Mouse (Mus musculus): ENCODE results near the gene Gjc2. TPM values are rescaled to one million over a fixed set of nuclear protein-coding genes. Genes with fewer than 3 reads are reported as not detected.

Gene Gjc2
- polyA plus RNA-seq, 1 experiment from 2014 or later = 0.10 TPM

- ATAC-seq (ENCODE audit: insufficient read depth) = no peak
- peaks cover 89% of the 10 kb centered on the region for H3K27me3 ChIP-seq
- H3K9ac ChIP-seq = no peak overlapping the region
- H3K36me3 ChIP-seq (replicated peaks) = no peaks in the 10 kb centered on the region
- H3K9me3 ChIP-seq (replicated peaks) = no peaks in the 10 kb centered on the region
- WGBS (ENCODE audit: insufficient replicate concordance) = 3% methylated on average over 48 of the region's 48 CpGs
- H3K4me1 ChIP-seq (replicated peaks) = peaks cover 11% of the 10 kb centered on the region; the same call in 1 of the 2 replicates
- no peak overlapping the region for H3K27ac ChIP-seq (replicated peaks)
- peak overlapping the region; percentile 12; the same call in 1 of the 2 replicates for H3K4me3 ChIP-seq (replicated peaks)
- H3K4me2 ChIP-seq = no peak overlapping the region; the same call in 1 of the 2 replicates
Measured at GRCm38 (mm10) chr11:59176475-59176874, 6.5 kb downstream of the Gjc2 start.

- ATAC-seq (ENCODE audit: insufficient read depth) = no peak
- H3K4me1 ChIP-seq (replicated peaks) = peaks cover 4% of the 10 kb centered on the region; the same call in 1 of the 2 replicates
- H3K36me3 ChIP-seq (replicated peaks) = no peaks in the 10 kb centered on the region
- WGBS (ENCODE audit: insufficient replicate concordance) = 50% methylated on average over 6 of the region's 6 CpGs
- H3K9me3 ChIP-seq (replicated peaks) = no peaks in the 10 kb centered on the region
- H3K27ac ChIP-seq (replicated peaks) = no peak overlapping the region
- H3K27me3 ChIP-seq = peaks cover 75% of the 10 kb centered on the region
- H3K4me2 ChIP-seq = no peak overlapping the region
- H3K4me3 ChIP-seq (replicated peaks) = no peak overlapping the region
- H3K9ac ChIP-seq = no peak overlapping the region
Measured at GRCm38 (mm10) chr11:59174189-59174838, 8.7 kb downstream of the Gjc2 start.

- Histone ChIP-seq H3K4me2 (no peak overlapping the region), H3K9me3 (replicated peaks) (no peaks in the 10 kb centered on the region), H3K9ac (no peak overlapping the region), H3K4me1 (replicated peaks) (peaks cover 23% of the 10 kb centered on the region), H3K36me3 (replicated peaks) (no peaks in the 10 kb centered on the region), H3K4me3 (replicated peaks) (no peak overlapping the region), H3K27me3 (peaks cover 37% of the 10 kb centered on the region), H3K27ac (replicated peaks) (no peak overlapping the region)
- WGBS (ENCODE audit: insufficient replicate concordance) = 62% methylated on average over 4 of the region's 4 CpGs
- no peak for ATAC-seq (ENCODE audit: insufficient read depth)
Measured at GRCm38 (mm10) chr11:59170549-59170948, 12.5 kb downstream of the Gjc2 start.

GRCm38 (mm10) chr11:59169807-59170206 is 13.2 kb downstream of the Gjc2 start:
- no peak for ATAC-seq (ENCODE audit: insufficient read depth)
- Histone ChIP-seq H3K27me3 (peaks cover 30% of the 10 kb centered on the region), H3K9ac (no peak overlapping the region), H3K4me1 (replicated peaks) (peaks cover 30% of the 10 kb centered on the region), H3K4me2 (no peak overlapping the region), H3K27ac (replicated peaks) (no peak overlapping the region), H3K9me3 (replicated peaks) (no peaks in the 10 kb centered on the region), H3K4me3 (replicated peaks) (no peak overlapping the region), H3K36me3 (replicated peaks) (no peaks in the 10 kb centered on the region)
- 60% methylated on average over 3 of the region's 3 CpGs for WGBS (ENCODE audit: insufficient replicate concordance)

- H3K9me3 ChIP-seq (replicated peaks) = no peaks in the 10 kb centered on the region
- H3K27me3 ChIP-seq = no peaks in the 10 kb centered on the region
- H3K27ac ChIP-seq (replicated peaks) = peak overlapping the region; percentile 99
- no peak overlapping the region for H3K4me3 ChIP-seq (replicated peaks)
- peaks cover 60% of the 10 kb centered on the region for H3K4me1 ChIP-seq (replicated peaks)
- ATAC-seq (ENCODE audit: insufficient read depth) = no peak
- 31% methylated on average over 2 of the region's 2 CpGs for WGBS (ENCODE audit: insufficient replicate concordance)
- peak overlapping the region; percentile 85; the same call in 1 of the 2 replicates for H3K4me2 ChIP-seq
- peaks cover 12% of the 10 kb centered on the region for H3K36me3 ChIP-seq (replicated peaks)
- H3K9ac ChIP-seq = no peak overlapping the region
Measured at GRCm38 (mm10) chr11:59165616-59166241, 17.3 kb downstream of the Gjc2 start.

- Histone ChIP-seq H3K9ac (peak overlapping the region; percentile 88), H3K9me3 (replicated peaks) (no peaks in the 10 kb centered on the region), H3K4me3 (replicated peaks) (peak overlapping the region; percentile 78), H3K27me3 (no peaks in the 10 kb centered on the region), H3K4me1 (replicated peaks) (peaks cover 63% of the 10 kb centered on the region), H3K36me3 (replicated peaks) (peaks cover 26% of the 10 kb centered on the region), H3K4me2 (peak overlapping the region; percentile 85), H3K27ac (replicated peaks) (peak overlapping the region; percentile 99)
- peak; percentile 73 for ATAC-seq (ENCODE audit: insufficient read depth)
- 14% methylated on average over 9 of the region's 9 CpGs for WGBS (ENCODE audit: insufficient replicate concordance)
Measured at GRCm38 (mm10) chr11:59164384-59164783, 18.6 kb downstream of the Gjc2 start.

- peak within 1 kb of the TSS; percentile 99 for H3K27ac ChIP-seq (replicated peaks)
- peak; percentile 89 for ATAC-seq (ENCODE audit: insufficient read depth)
- 1% methylated on average over 68 of the region's 68 CpGs for WGBS (ENCODE audit: insufficient replicate concordance)
Measured at GRCm38 (mm10) chr11:59163255-59164236, 19.5 kb downstream of the Gjc2 start, which contains the start of gene Iba57. Gene Iba57, minus strand, starts transcription at chr11:59163739.

GRCm38 (mm10) chr11:59162443-59163254 is 20.4 kb downstream of the Gjc2 start:
- Histone ChIP-seq H3K27me3 (no peaks in the 10 kb centered on the region), H3K27ac (replicated peaks) (peak overlapping the region; percentile 99), H3K36me3 (replicated peaks) (peaks cover 43% of the 10 kb centered on the region), H3K4me3 (replicated peaks) (peak overlapping the region; percentile 78), H3K4me2 (peak overlapping the region; percentile 85), H3K4me1 (replicated peaks) (peaks cover 55% of the 10 kb centered on the region), H3K9ac (peak overlapping the region; percentile 64), H3K9me3 (replicated peaks) (no peaks in the 10 kb centered on the region)
- ATAC-seq (ENCODE audit: insufficient read depth) = no peak
- 39% methylated on average over 9 of the region's 9 CpGs for WGBS (ENCODE audit: insufficient replicate concordance)

More at GRCm38 (mm10) chr11:59163255-59164236, 19.5 kb downstream of the Gjc2 start, which contains the start of gene Iba57:
- Histone ChIP-seq H3K9ac (peak within 1 kb of the TSS; percentile 88), H3K27me3 (no peaks in the 10 kb centered on the region), H3K4me3 (replicated peaks) (peak within 1 kb of the TSS; percentile 78), H3K4me2 (peak within 1 kb of the TSS; percentile 85), H3K4me1 (replicated peaks) (peaks cover 63% of the 10 kb centered on the region), H3K36me3 (replicated peaks) (peaks cover 34% of the 10 kb centered on the region), H3K9me3 (replicated peaks) (no peaks in the 10 kb centered on the region)

GRCm38 (mm10) chr11:59161398-59161797 is 21.6 kb downstream of the Gjc2 start:
- H3K36me3 ChIP-seq (replicated peaks) = peaks cover 55% of the 10 kb centered on the region
- ATAC-seq (ENCODE audit: insufficient read depth) = no peak
- WGBS (ENCODE audit: insufficient replicate concordance) = 76% methylated on average over 5 of the region's 5 CpGs
- peak overlapping the region; percentile 64 for H3K9ac ChIP-seq
- H3K9me3 ChIP-seq (replicated peaks) = no peaks in the 10 kb centered on the region
- H3K27me3 ChIP-seq = no peaks in the 10 kb centered on the region
- H3K4me3 ChIP-seq (replicated peaks) = peak overlapping the region; percentile 78
- peak overlapping the region; percentile 99 for H3K27ac ChIP-seq (replicated peaks)
- H3K4me1 ChIP-seq (replicated peaks) = peaks cover 47% of the 10 kb centered on the region
- peak overlapping the region; percentile 85 for H3K4me2 ChIP-seq

- ATAC-seq (ENCODE audit: insufficient read depth) = no peak
- H3K27ac ChIP-seq (replicated peaks) = no peak overlapping the region
- peaks cover 34% of the 10 kb centered on the region for H3K4me1 ChIP-seq (replicated peaks)
- peaks cover 66% of the 10 kb centered on the region for H3K36me3 ChIP-seq (replicated peaks)
- no peaks in the 10 kb centered on the region for H3K27me3 ChIP-seq
- 85% methylated on average over 4 of the region's 4 CpGs for WGBS (ENCODE audit: insufficient replicate concordance)
- H3K9ac ChIP-seq = no peak overlapping the region
- H3K4me3 ChIP-seq (replicated peaks) = no peak overlapping the region
- H3K4me2 ChIP-seq = no peak overlapping the region
- H3K9me3 ChIP-seq (replicated peaks) = no peaks in the 10 kb centered on the region
Measured at GRCm38 (mm10) chr11:59159558-59159957, 23.5 kb downstream of the Gjc2 start.

All from liver, embryonic 15.5 days (tissue).